Mouse (Mus musculus): ENCODE measurements around the gene St5.

DNA sequence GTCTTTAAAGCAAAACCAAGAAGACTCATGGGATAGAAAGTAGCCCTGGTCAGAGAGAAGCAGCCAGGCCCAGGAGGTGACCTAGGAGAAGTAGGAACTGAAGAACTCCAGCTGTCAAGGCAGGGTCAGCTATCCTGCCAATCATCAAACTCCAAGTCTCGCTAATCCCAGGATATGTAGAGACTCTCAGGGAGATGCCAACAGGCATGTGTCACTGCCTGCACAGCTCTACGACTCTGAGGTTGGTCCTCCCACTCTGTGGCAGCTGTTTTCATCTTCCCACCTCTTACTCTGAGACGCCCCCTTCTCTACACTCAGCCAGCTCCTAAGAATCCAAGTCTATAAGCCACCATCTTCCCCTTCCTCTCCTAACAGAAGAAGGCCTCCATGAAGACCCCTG lies 170.7 kb downstream of the St5 start:
- TF ChIP-seq CTCF (IDR thresholded peaks at IDR 0.05; ENCODE audit: borderline replicate concordance, extremely low read depth, insufficient read depth, insufficient read length) (no peak), POLR2A (IDR thresholded peaks at IDR 0.05; ENCODE audit: borderline replicate concordance, extremely low read depth, insufficient read depth, insufficient read length, poor library complexity, severe bottlenecking) (no peak)
